Comparison of ENCODE assay signal across 14 mouse cellular contexts in genomic region chr11:57773936-57774335, GRCm38 (mm10). TPM values are rescaled to one million over a fixed set of nuclear protein-coding genes. Genes with fewer than 3 reads are reported as not detected.
DNase-seq lines count a peak whose midpoint lies in the region; ATAC-seq and TF ChIP-seq lines count a peak whose summit lies in the region.
"Had no signal": no experiment of that assay in that cellular context is flagged by ENCODE, and none has a peak within 500 bp of the region (broad histone marks: within the 10 kb centered on the region; RNA-seq: fewer than 3 reads in every experiment).

No protein-coding gene starts in this region.

- H3K27me3 ChIP-seq in hindbrain, embryonic 11.5 days (ENCODE audit: control insufficient read depth, insufficient read depth, low read length), result no peaks in the 10 kb centered on the region
- H3K27me3 ChIP-seq in midbrain, embryonic 16.5 days (ENCODE audit: control insufficient read depth, insufficient read depth, low read depth, low read length), result no peaks in the 10 kb centered on the region
- no peaks in the 10 kb centered on the region for H3K27me3 ChIP-seq in cerebellum, adult 2 months (ENCODE audit: control insufficient read depth, insufficient read depth, low read length)
- H3K27me3 ChIP-seq: liver, embryonic 13.5 days had no signal

- no peak for TF ChIP-seq POLR2A in cerebellum, adult 2 months (IDR thresholded peaks at IDR 0.05; ENCODE audit: borderline replicate concordance, insufficient read depth, low read length)

- peak overlapping the region; percentile 70 for H3K27ac ChIP-seq in hindbrain, embryonic 11.5 days (ENCODE audit: low read depth, low read length)
- H3K27ac ChIP-seq in midbrain, embryonic 16.5 days (ENCODE audit: low read length), result peak overlapping the region; percentile 68
- H3K27ac ChIP-seq in cerebellum, adult 2 months (ENCODE audit: insufficient read depth, low read length), result no peak overlapping the region
- H3K27ac ChIP-seq: liver, embryonic 13.5 days had no signal

- no peak overlapping the region; the same call in 1 of the 2 replicates for H3K4me2 ChIP-seq in hindbrain, embryonic 11.5 days (replicated peaks; ENCODE audit: low read depth, low read length)
- H3K4me2 ChIP-seq in midbrain, embryonic 16.5 days (ENCODE audit: low read length), result peak overlapping the region; percentile 11; the same call in 1 of the 2 replicates
- H3K4me2 ChIP-seq: liver, embryonic 13.5 days had no signal

- no peak for TF ChIP-seq CTCF in cerebellum, adult 2 months (IDR thresholded peaks at IDR 0.05; ENCODE audit: borderline replicate concordance, insufficient read depth, low read depth, low read length)

- no peak overlapping the region for H3K9ac ChIP-seq in hindbrain, embryonic 11.5 days (ENCODE audit: low read depth, low read length)
- peak overlapping the region; percentile 36; the same call in 1 of the 2 replicates for H3K9ac ChIP-seq in midbrain, embryonic 16.5 days (ENCODE audit: low read depth, low read length)
- H3K9ac ChIP-seq: liver, embryonic 13.5 days had no signal

- no peak overlapping the region for H3K4me3 ChIP-seq in hindbrain, embryonic 11.5 days (ENCODE audit: low read depth, low read length)
- no peak overlapping the region for H3K4me3 ChIP-seq in midbrain, embryonic 16.5 days (ENCODE audit: low read depth, low read length)
- H3K4me3 ChIP-seq in cerebellum, adult 2 months (replicated peaks; ENCODE audit: insufficient read depth, low read depth, low read length), result no peak overlapping the region
- H3K4me3 ChIP-seq: liver, embryonic 13.5 days; megakaryocyte, embryonic 14.5 days had no signal

- peak; percentile 97 for DNase-seq in Muller cell, postnatal 12 days (ENCODE audit: inconsistent ontology term)
- DNase-seq in embryo, embryonic 11 days, result peak; percentile 58
- DNase-seq in hindbrain, embryonic 11.5 days (ENCODE audit: low spot score), result peak; percentile 62
- no peak for DNase-seq in cerebellum, adult 2 months
- DNase-seq in thymus, adult 18-20 months, result no peak
- DNase-seq in gastrocnemius, postnatal 25 days, result no peak
- DNase-seq: kidney, adult 2 months; liver, embryonic 13.5 days had no signal

- H3K4me1 ChIP-seq in hindbrain, embryonic 11.5 days (replicated peaks; ENCODE audit: control insufficient read depth, insufficient read depth, low read length), result peaks cover 9% of the 10 kb centered on the region
- peaks cover 13% of the 10 kb centered on the region for H3K4me1 ChIP-seq in midbrain, embryonic 16.5 days (ENCODE audit: control insufficient read depth, insufficient read depth, low read length)
- peaks cover 24% of the 10 kb centered on the region for H3K4me1 ChIP-seq in cerebellum, adult 2 months (ENCODE audit: control insufficient read depth, insufficient read depth, low read length)
- H3K4me1 ChIP-seq: megakaryocyte, embryonic 14.5 days had no signal

- H3K36me3 ChIP-seq in hindbrain, embryonic 11.5 days (ENCODE audit: control insufficient read depth, insufficient read depth, low read length), result no peaks in the 10 kb centered on the region
- H3K36me3 ChIP-seq in midbrain, embryonic 16.5 days (ENCODE audit: control insufficient read depth, insufficient read depth, low read length), result no peaks in the 10 kb centered on the region

- WGBS in hindbrain, embryonic 11.5 days, result 6% methylated on average over 4 of the region's 4 CpGs
- 6% methylated on average over 4 of the region's 4 CpGs for WGBS in midbrain, embryonic 16.5 days
- 41% methylated on average over 4 of the region's 4 CpGs for WGBS in cerebellum, adult 2 months

- peak; percentile 86 for ATAC-seq in hindbrain, embryonic 11.5 days (ENCODE audit: low FRiP score)
- ATAC-seq in midbrain, embryonic 16.5 days, result peak; percentile 67
- ATAC-seq in megakaryocyte progenitor cell, adult 5-6 weeks (replicated peaks; ENCODE audit: poor library complexity), result no peak

- H3K9me3 ChIP-seq in hindbrain, embryonic 11.5 days (ENCODE audit: control insufficient read depth, low read length), result no peaks in the 10 kb centered on the region
- H3K9me3 ChIP-seq in midbrain, embryonic 16.5 days (replicated peaks; ENCODE audit: control insufficient read depth, low read length, poor library complexity, severe bottlenecking), result no peaks in the 10 kb centered on the region
- H3K9me3 ChIP-seq: liver, embryonic 13.5 days; megakaryocyte, embryonic 14.5 days had no signal

RNA-seq across cellular contexts. Expression of gene Sap30l, which starts 27.5 kb away (rescaled TPM):
- polyA plus RNA-seq in hindbrain, embryonic 11.5 days (2014; fragmentation: Nextera tagmentation; extraction: Ambion mirVana), result 11.8 and 14.3 TPM in 2 replicates
- polyA plus RNA-seq in midbrain, embryonic 16.5 days (2015; fragmentation: Nextera tagmentation; extraction: Ambion mirVana), result 5.6 and 5.9 TPM in 2 replicates
- total RNA-seq in megakaryocyte progenitor cell, adult 5-6 weeks (2015), result 19.0 and 22.6 TPM in 2 replicates
- total RNA-seq in megakaryocyte progenitor cell, adult 5-6 weeks (2017), result 16.5 and 17.0 TPM in 2 replicates
- polyA plus RNA-seq in cerebellum, adult 2 months (2012; rRNA removed), result 39.7 and 42.6 TPM in 2 replicates
- 10 to 100 TPM; 30.4 to 31.6 TPM for total RNA-seq in gastrocnemius, postnatal 25 days (2021)

RNA-seq across cellular contexts. Expression of gene Hand1, which starts 58.7 kb away (rescaled TPM):
- 0.21 TPM in 1 of 2 replicates, not detected in the other for polyA plus RNA-seq in hindbrain, embryonic 11.5 days (2014; fragmentation: Nextera tagmentation; extraction: Ambion mirVana)
- polyA plus RNA-seq in midbrain, embryonic 16.5 days (2015; fragmentation: Nextera tagmentation; extraction: Ambion mirVana), result not detected in 2 replicates
- total RNA-seq in megakaryocyte progenitor cell, adult 5-6 weeks (2015), result not detected in 2 replicates
- total RNA-seq in megakaryocyte progenitor cell, adult 5-6 weeks (2017), result not detected in 2 replicates
- not detected in 2 replicates for polyA plus RNA-seq in cerebellum, adult 2 months (2012; rRNA removed)
- not detected for total RNA-seq in gastrocnemius, postnatal 25 days (2021)
- total RNA-seq: CH12.LX; left cerebral cortex, adult 18-20 months had no signal
- polyA plus RNA-seq: cortical plate, adult 2 months had no signal

Comparison
In these comparisons a context has a peak if more than half of its experiments do, and no peak if none do; other contexts are left out.
1. DNase-seq: peak in Muller cell, postnatal 12 days (single experiment), embryo, embryonic 11 days (single experiment) and hindbrain, embryonic 11.5 days (single experiment); none in cerebellum, adult 2 months (0 of 2), thymus, adult 18-20 months (0 of 2) and gastrocnemius, postnatal 25 days (single experiment).